Mouse (Mus musculus): ENCODE measurements around the gene Olfr1316. TPM values are rescaled to one million over a fixed set of nuclear protein-coding genes. Genes with fewer than 3 reads are reported as not detected.

Gene Olfr1316
- polyA plus RNA-seq (2016; fragmentation: Nextera tagmentation; extraction: Ambion mirVana): not detected in 2 replicates

DNA sequence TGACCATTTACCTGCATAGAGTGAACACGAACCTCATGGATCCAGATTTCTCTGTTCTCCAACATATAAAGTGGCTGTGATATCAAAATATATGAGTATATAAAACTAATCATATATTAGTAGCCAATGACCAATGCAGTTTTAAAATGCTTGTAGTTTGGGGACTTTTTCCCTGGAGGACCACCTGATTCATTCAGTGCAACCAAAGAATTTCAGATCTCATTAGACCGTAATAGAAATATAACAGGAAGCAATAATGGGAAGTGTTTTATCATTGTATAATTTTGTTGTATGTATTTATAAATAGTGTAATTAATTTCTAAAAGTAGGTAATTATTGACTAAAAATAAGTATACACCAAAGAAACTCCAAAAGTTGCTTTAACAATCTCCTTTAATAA lies at the start of gene Olfr1316:
TSS of gene Olfr1316 (minus strand) at position 101 of the 400 bp plus-strand sequence.
- Histone ChIP-seq H3K27ac (no peak within 1 kb of the TSS), H3K9me3 (no peaks in the 10 kb centered on the region), H3K27me3 (ENCODE audit: poor library complexity, severe bottlenecking) (no peaks in the 10 kb centered on the region), H3K4me1 (no peaks in the 10 kb centered on the region), H3K36me3 (replicated peaks) (no peaks in the 10 kb centered on the region), H3K4me3 (no peak within 1 kb of the TSS)
- 85% methylated on average over 2 of the region's 2 CpGs for WGBS
- no peak for DNase-seq (ENCODE audit: extremely low spot score, low spot score)

GRCm38 (mm10) chr2:112153898-112154297 lies 19.1 kb upstream of the Olfr1316 start, which contains the start of gene Olfr1318:
Olfr1318 (plus strand) TSS chr2:112154198.
- Histone ChIP-seq H3K27ac (no peak within 1 kb of the TSS), H3K27me3 (ENCODE audit: poor library complexity, severe bottlenecking) (no peaks in the 10 kb centered on the region), H3K36me3 (replicated peaks) (no peaks in the 10 kb centered on the region), H3K4me1 (no peaks in the 10 kb centered on the region), H3K9me3 (no peaks in the 10 kb centered on the region), H3K4me3 (no peak within 1 kb of the TSS)
- no peak for DNase-seq (ENCODE audit: extremely low spot score, low spot score)

GRCm38 (mm10) chr2:112140029-112140428 lies 5.3 kb upstream of the Olfr1316 start, which contains the start of gene Olfr1317:
Olfr1317 (plus strand) TSS chr2:112140329.
- Histone ChIP-seq H3K27me3 (ENCODE audit: poor library complexity, severe bottlenecking) (no peaks in the 10 kb centered on the region), H3K9me3 (no peaks in the 10 kb centered on the region), H3K36me3 (replicated peaks) (no peaks in the 10 kb centered on the region), H3K4me3 (no peak within 1 kb of the TSS), H3K4me1 (no peaks in the 10 kb centered on the region), H3K27ac (no peak within 1 kb of the TSS)
- no peak for DNase-seq (ENCODE audit: extremely low spot score, low spot score)
- 78% methylated on average over 2 of the region's 2 CpGs for WGBS

- Histone ChIP-seq H3K36me3 (replicated peaks) (no peaks in the 10 kb centered on the region), H3K4me1 (no peaks in the 10 kb centered on the region), H3K9me3 (no peaks in the 10 kb centered on the region), H3K27me3 (ENCODE audit: poor library complexity, severe bottlenecking) (no peaks in the 10 kb centered on the region), H3K4me3 (no peak within 1 kb of the TSS), H3K27ac (no peak within 1 kb of the TSS)
- WGBS: 86% methylated on average over 1 of the region's 1 CpGs
- no peak for DNase-seq (ENCODE audit: extremely low spot score, low spot score)
Observed at GRCm38 (mm10) chr2:112115340-112115739, 19.4 kb downstream of the Olfr1316 start, which contains the start of gene Olfr1315-ps1. Olfr1315-ps1 (minus strand) TSS chr2:112115440.

- no peak within 1 kb of the TSS for H3K27ac ChIP-seq
- no peaks in the 10 kb centered on the region for H3K4me1 ChIP-seq
- H3K9me3 ChIP-seq: no peaks in the 10 kb centered on the region
- DNase-seq (ENCODE audit: extremely low spot score, low spot score): no peak
- H3K4me3 ChIP-seq: no peak within 1 kb of the TSS
- H3K36me3 ChIP-seq (replicated peaks): no peaks in the 10 kb centered on the region
- no peaks in the 10 kb centered on the region for H3K27me3 ChIP-seq (ENCODE audit: poor library complexity, severe bottlenecking)
Observed at GRCm38 (mm10) chr2:112096681-112097080, 38.1 kb downstream of the Olfr1316 start, which contains the start of gene Olfr1314. Olfr1314 (minus strand) TSS chr2:112096781.

GRCm38 (mm10) chr2:112077743-112078142 lies 57.0 kb downstream of the Olfr1316 start, which contains the start of gene Olfr1313:
Olfr1313 (minus strand) TSS chr2:112077843.
- H3K36me3 ChIP-seq (replicated peaks): no peaks in the 10 kb centered on the region
- no peaks in the 10 kb centered on the region for H3K27me3 ChIP-seq (ENCODE audit: poor library complexity, severe bottlenecking)
- no peaks in the 10 kb centered on the region for H3K4me1 ChIP-seq
- no peak within 1 kb of the TSS for H3K27ac ChIP-seq
- H3K9me3 ChIP-seq: no peaks in the 10 kb centered on the region
- no peak within 1 kb of the TSS for H3K4me3 ChIP-seq
- no peak for DNase-seq (ENCODE audit: extremely low spot score, low spot score)

Other genes starting within 250 kb of the Olfr1316 start
- not detected in 2 replicates for gene Olfr1306, start 218.7 kb downstream of the Olfr1316 start, polyA plus RNA-seq (2016; fragmentation: Nextera tagmentation; extraction: Ambion mirVana)
- not detected in 2 replicates for gene Olfr1307, start 185.5 kb downstream of the Olfr1316 start, polyA plus RNA-seq (2016; fragmentation: Nextera tagmentation; extraction: Ambion mirVana)
- gene Olfr1308, start 170.0 kb downstream of the Olfr1316 start, polyA plus RNA-seq (2016; fragmentation: Nextera tagmentation; extraction: Ambion mirVana): not detected in 2 replicates
- not detected in 2 replicates for gene Olfr1309, start 144.7 kb downstream of the Olfr1316 start, polyA plus RNA-seq (2016; fragmentation: Nextera tagmentation; extraction: Ambion mirVana)
- not detected in 2 replicates for gene Olfr1310, start 122.3 kb downstream of the Olfr1316 start, polyA plus RNA-seq (2016; fragmentation: Nextera tagmentation; extraction: Ambion mirVana)
- gene Olfr1311, start 110.6 kb downstream of the Olfr1316 start, polyA plus RNA-seq (2016; fragmentation: Nextera tagmentation; extraction: Ambion mirVana): not detected in 2 replicates
- gene Olfr1312, start 84.7 kb downstream of the Olfr1316 start, polyA plus RNA-seq (2016; fragmentation: Nextera tagmentation; extraction: Ambion mirVana): not detected in 2 replicates
- gene Olfr1313, start 57.1 kb downstream of the Olfr1316 start, polyA plus RNA-seq (2016; fragmentation: Nextera tagmentation; extraction: Ambion mirVana): not detected in 2 replicates
- gene Olfr1314, start 38.2 kb downstream of the Olfr1316 start, polyA plus RNA-seq (2016; fragmentation: Nextera tagmentation; extraction: Ambion mirVana): not detected in 2 replicates
- not detected in 2 replicates for gene Olfr1315-ps1, start 19.5 kb downstream of the Olfr1316 start, polyA plus RNA-seq (2016; fragmentation: Nextera tagmentation; extraction: Ambion mirVana)
- not detected in 2 replicates for gene Olfr1317, start 5.4 kb upstream of the Olfr1316 start, polyA plus RNA-seq (2016; fragmentation: Nextera tagmentation; extraction: Ambion mirVana)
- gene Olfr1318, start 19.2 kb upstream of the Olfr1316 start, polyA plus RNA-seq (2016; fragmentation: Nextera tagmentation; extraction: Ambion mirVana): not detected in 2 replicates
- 10.8 and 14.4 TPM in 2 replicates for gene Lpcat4, start 104.5 kb upstream of the Olfr1316 start, polyA plus RNA-seq (2016; fragmentation: Nextera tagmentation; extraction: Ambion mirVana)
- gene Nutm1, start 124.3 kb upstream of the Olfr1316 start, polyA plus RNA-seq (2016; fragmentation: Nextera tagmentation; extraction: Ambion mirVana): 0.06 and 0.10 TPM in 2 replicates
- 224 TPM in 2 replicates for gene Nop10, start 126.9 kb upstream of the Olfr1316 start, polyA plus RNA-seq (2016; fragmentation: Nextera tagmentation; extraction: Ambion mirVana)
- 8.0 and 10.1 TPM in 2 replicates for gene Slc12a6, start 130.8 kb upstream of the Olfr1316 start, polyA plus RNA-seq (2016; fragmentation: Nextera tagmentation; extraction: Ambion mirVana)
- gene Gm21985, start 131.3 kb upstream of the Olfr1316 start, polyA plus RNA-seq (2016; fragmentation: Nextera tagmentation; extraction: Ambion mirVana): not detected in 2 replicates
- 113 TPM in 2 replicates for gene Emc4, start 233.1 kb upstream of the Olfr1316 start, polyA plus RNA-seq (2016; fragmentation: Nextera tagmentation; extraction: Ambion mirVana)
- 43.0 and 44.7 TPM in 2 replicates for gene Katnbl1, start 244.2 kb upstream of the Olfr1316 start, polyA plus RNA-seq (2016; fragmentation: Nextera tagmentation; extraction: Ambion mirVana)

Data from forebrain, embryonic 10.5 days (tissue).